13 mouse cellular contexts compared by ENCODE assay signal in the genomic region with DNA sequence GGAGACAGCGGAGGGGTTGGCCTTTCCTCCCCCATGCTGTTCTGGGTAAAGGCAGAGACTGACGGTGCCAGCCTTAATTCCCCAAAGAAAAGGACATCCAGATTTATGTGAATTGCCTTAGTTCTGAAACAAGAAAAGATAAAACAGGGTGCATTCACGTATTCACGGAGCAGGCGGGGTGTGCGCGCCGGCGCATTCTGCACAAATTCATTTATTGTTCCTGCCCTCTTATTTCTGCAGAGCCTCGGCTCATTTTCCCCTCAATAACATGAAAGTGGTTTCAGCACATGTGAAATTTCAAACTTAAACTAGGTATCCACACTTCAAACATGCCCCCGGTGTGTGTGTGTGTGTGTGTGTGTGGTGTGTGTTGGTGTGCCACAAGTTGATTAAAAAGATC.
DNase-seq lines count a peak whose midpoint lies in the region; ATAC-seq and TF ChIP-seq lines count a peak whose summit lies in the region.
"Had no signal": no experiment of that assay in that cellular context is flagged by ENCODE, and none has a peak within 500 bp of the region (broad histone marks: within the 10 kb centered on the region; RNA-seq: fewer than 3 reads in every experiment).

No protein-coding gene starts in this region.

- no peak overlapping the region for H3K27ac ChIP-seq in forebrain, embryonic 16.5 days (ENCODE audit: low read length)
- peak overlapping the region; percentile 70 for H3K27ac ChIP-seq in limb, embryonic 10.5 days
- H3K27ac ChIP-seq in midbrain, embryonic 14.5 days (replicated peaks; ENCODE audit: low read depth, low read length): peak overlapping the region; percentile 33; the same call in 1 of the 2 replicates
- H3K27ac ChIP-seq: embryonic facial prominence, embryonic 12.5 days had no signal

- no peaks in the 10 kb centered on the region; the same call in 1 of the 2 replicates for H3K4me1 ChIP-seq in forebrain, embryonic 16.5 days (replicated peaks; ENCODE audit: control insufficient read depth, insufficient read depth, low read length)
- peaks cover 39% of the 10 kb centered on the region for H3K4me1 ChIP-seq in limb, embryonic 10.5 days
- H3K4me1 ChIP-seq in midbrain, embryonic 14.5 days (ENCODE audit: control insufficient read depth, insufficient read depth, low read length): peaks cover 10% of the 10 kb centered on the region; the same call in 1 of the 2 replicates

- DNase-seq in brain, embryonic 14.5 days (ENCODE audit: low read depth): peak; percentile 63
- no peak for DNase-seq in limb, embryonic 10.5 days (ENCODE audit: low spot score)
- peak; percentile 57 for DNase-seq in midbrain, embryonic 14.5 days
- no peak for DNase-seq in urinary bladder, postnatal 36 days (ENCODE audit: low spot score in 2 of 2)
- no peak for DNase-seq in cerebellum, adult 9-11 months
- DNase-seq in urinary bladder, adult 18-20 months (ENCODE audit: low spot score in 2 of 2): no peak
- DNase-seq: adrenal gland, postnatal 14 days; cerebellum, postnatal 36 days; gastrocnemius, postnatal 36 days; lung, embryonic 14.5 days had no signal

- no peaks in the 10 kb centered on the region for H3K36me3 ChIP-seq in forebrain, embryonic 16.5 days (ENCODE audit: control insufficient read depth, insufficient read depth)
- 0 out of 2 replicates have a peak, but pooled peaks cover 5% of the 10 kb centered on the region for H3K36me3 ChIP-seq in limb, embryonic 10.5 days
- H3K36me3 ChIP-seq in midbrain, embryonic 14.5 days (ENCODE audit: control insufficient read depth, insufficient read depth, low read length): no peaks in the 10 kb centered on the region
- H3K36me3 ChIP-seq: embryonic facial prominence, embryonic 12.5 days had no signal

- no peak for TF ChIP-seq POLR2A in brain, embryonic 14.5 days (IDR thresholded peaks at IDR 0.05; ENCODE audit: borderline replicate concordance, extremely low read depth, insufficient read depth, insufficient read length, poor library complexity, severe bottlenecking)

- ATAC-seq in forebrain, embryonic 16.5 days: no peak
- ATAC-seq in midbrain, embryonic 14.5 days (ENCODE audit: low FRiP score, low TSS enrichment): no peak
- ATAC-seq in erythroblast, adult 5-6 weeks (replicated peaks; ENCODE audit: low FRiP score, poor library complexity, severe bottlenecking): no peak

- H3K4me2 ChIP-seq in forebrain, embryonic 16.5 days (ENCODE audit: low read length): peak overlapping the region; percentile 41
- H3K4me2 ChIP-seq in midbrain, embryonic 14.5 days (ENCODE audit: low read length): peak overlapping the region; percentile 43
- H3K4me2 ChIP-seq: embryonic facial prominence, embryonic 12.5 days; lung, embryonic 14.5 days had no signal

- no peaks in the 10 kb centered on the region for H3K27me3 ChIP-seq in forebrain, embryonic 16.5 days (replicated peaks; ENCODE audit: control insufficient read depth, insufficient read depth, low read length)
- H3K27me3 ChIP-seq in limb, embryonic 10.5 days (ENCODE audit: low read depth, poor library complexity, severe bottlenecking): no peaks in the 10 kb centered on the region
- no peaks in the 10 kb centered on the region for H3K27me3 ChIP-seq in midbrain, embryonic 14.5 days (ENCODE audit: control insufficient read depth, insufficient read depth, low read length)
- H3K27me3 ChIP-seq: embryonic facial prominence, embryonic 12.5 days had no signal

- 14% methylated on average over 11 of the region's 11 CpGs for WGBS in forebrain, embryonic 16.5 days
- 74% methylated on average over 11 of the region's 11 CpGs for WGBS in limb, embryonic 10.5 days
- whole genome bisulfite sequencing in midbrain, embryonic 14.5 days: 26% methylated on average over 11 of the region's 11 CpGs

- H3K9me3 ChIP-seq in forebrain, embryonic 16.5 days (ENCODE audit: control insufficient read depth, low read length): peaks cover 3% of the 10 kb centered on the region; the same call in 1 of the 2 replicates
- H3K9me3 ChIP-seq in limb, embryonic 10.5 days (replicated peaks): 0 out of 2 replicates have a peak, but pooled peaks cover 3% of the 10 kb centered on the region
- no peaks in the 10 kb centered on the region for H3K9me3 ChIP-seq in midbrain, embryonic 14.5 days (ENCODE audit: control insufficient read depth, low read length)
- H3K9me3 ChIP-seq: embryonic facial prominence, embryonic 12.5 days had no signal

- H3K9ac ChIP-seq in forebrain, embryonic 16.5 days (replicated peaks; ENCODE audit: low read depth, low read length): peak overlapping the region; percentile 16; the same call in 1 of the 2 replicates
- H3K9ac ChIP-seq in midbrain, embryonic 14.5 days (replicated peaks; ENCODE audit: low read length): peak overlapping the region; percentile 9; the same call in 1 of the 2 replicates
- H3K9ac ChIP-seq: embryonic facial prominence, embryonic 12.5 days; lung, embryonic 14.5 days had no signal

- peak overlapping the region; percentile 9; the same call in 1 of the 2 replicates for H3K4me3 ChIP-seq in forebrain, embryonic 16.5 days (replicated peaks; ENCODE audit: low read length)
- no peak overlapping the region; the same call in 1 of the 2 replicates for H3K4me3 ChIP-seq in limb, embryonic 10.5 days
- no peak overlapping the region for H3K4me3 ChIP-seq in midbrain, embryonic 14.5 days (replicated peaks; ENCODE audit: low read depth, low read length)
- H3K4me3 ChIP-seq: embryonic facial prominence, embryonic 12.5 days had no signal

- no peak for TF ChIP-seq CTCF in brain, embryonic 14.5 days (IDR thresholded peaks at IDR 0.05; ENCODE audit: borderline replicate concordance, extremely low read depth, insufficient read depth, insufficient read length)

Comparison
In these comparisons a context has a peak if more than half of its experiments do, and no peak if none do; other contexts are left out.
1. DNase-seq: peak in brain, embryonic 14.5 days (single experiment) and midbrain, embryonic 14.5 days (single experiment); none in limb, embryonic 10.5 days (single experiment), urinary bladder, postnatal 36 days (0 of 2), cerebellum, adult 9-11 months (single experiment) and urinary bladder, adult 18-20 months (0 of 2).